Mouse (Mus musculus): ENCODE results near the gene Slc34a1. TPM values are rescaled to one million over a fixed set of nuclear protein-coding genes. Genes with fewer than 3 reads are reported as not detected.

The Slc34a1 gene
- polyA plus RNA-seq, 1 experiment from 2014 or later = not detected

Small RNAs within 50 kb of the gene (microRNA-seq; reads per million reads assigned to microRNA genes)
- gene Mir6943 = not detected

Other genes with a start within 250 kb of the Slc34a1 start
- gene Fgfr4, start 245.5 kb upstream of the Slc34a1 start, polyA plus RNA-seq (2015; fragmentation: Nextera tagmentation; extraction: Ambion mirVana) = 1.1 and 1.9 TPM in 2 replicates
- gene Nsd1, start 188.4 kb upstream of the Slc34a1 start, polyA plus RNA-seq (2015; fragmentation: Nextera tagmentation; extraction: Ambion mirVana) = 58.1 and 62.2 TPM in 2 replicates
- 288 and 299 TPM in 2 replicates for gene Prelid1, start 77.7 kb upstream of the Slc34a1 start, polyA plus RNA-seq (2015; fragmentation: Nextera tagmentation; extraction: Ambion mirVana)
- 89.1 and 97.9 TPM in 2 replicates for gene Rab24, start 76.2 kb upstream of the Slc34a1 start, polyA plus RNA-seq (2015; fragmentation: Nextera tagmentation; extraction: Ambion mirVana)
- gene Mxd3, start 68.4 kb upstream of the Slc34a1 start, polyA plus RNA-seq (2015; fragmentation: Nextera tagmentation; extraction: Ambion mirVana) = 9.7 and 11.2 TPM in 2 replicates
- 56.6 and 59.4 TPM in 2 replicates for gene Lman2, start 35.4 kb upstream of the Slc34a1 start, polyA plus RNA-seq (2015; fragmentation: Nextera tagmentation; extraction: Ambion mirVana)
- 0.13 and 0.87 TPM in 2 replicates for gene Rgs14, start 28.5 kb upstream of the Slc34a1 start, polyA plus RNA-seq (2015; fragmentation: Nextera tagmentation; extraction: Ambion mirVana)
- 0.83 TPM in 1 of 2 replicates, not detected in the other for gene Pfn3, start 17.0 kb downstream of the Slc34a1 start, polyA plus RNA-seq (2015; fragmentation: Nextera tagmentation; extraction: Ambion mirVana)
- 0.25 TPM in 1 of 2 replicates, not detected in the other for gene F12, start 28.6 kb downstream of the Slc34a1 start, polyA plus RNA-seq (2015; fragmentation: Nextera tagmentation; extraction: Ambion mirVana)
- gene Grk6, start 46.9 kb downstream of the Slc34a1 start, polyA plus RNA-seq (2015; fragmentation: Nextera tagmentation; extraction: Ambion mirVana) = 35.7 and 38.5 TPM in 2 replicates
- gene Prr7, start 66.1 kb downstream of the Slc34a1 start, polyA plus RNA-seq (2015; fragmentation: Nextera tagmentation; extraction: Ambion mirVana) = 2.5 and 3.1 TPM in 2 replicates
- gene Dbn1, start 89.9 kb downstream of the Slc34a1 start, polyA plus RNA-seq (2015; fragmentation: Nextera tagmentation; extraction: Ambion mirVana) = 574 and 615 TPM in 2 replicates
- gene Pdlim7, start 115.5 kb downstream of the Slc34a1 start, polyA plus RNA-seq (2015; fragmentation: Nextera tagmentation; extraction: Ambion mirVana) = 155 and 167 TPM in 2 replicates
- gene Dok3, start 131.1 kb downstream of the Slc34a1 start, polyA plus RNA-seq (2015; fragmentation: Nextera tagmentation; extraction: Ambion mirVana) = 4.2 and 4.6 TPM in 2 replicates
- gene Ddx41, start 138.5 kb downstream of the Slc34a1 start, polyA plus RNA-seq (2015; fragmentation: Nextera tagmentation; extraction: Ambion mirVana) = 51.6 and 54.4 TPM in 2 replicates
- 49.9 and 55.4 TPM in 2 replicates for gene Fam193b, start 172.9 kb downstream of the Slc34a1 start, polyA plus RNA-seq (2015; fragmentation: Nextera tagmentation; extraction: Ambion mirVana)
- 99.2 and 106 TPM in 2 replicates for gene Tmed9, start 175.5 kb downstream of the Slc34a1 start, polyA plus RNA-seq (2015; fragmentation: Nextera tagmentation; extraction: Ambion mirVana)
- 44.3 and 48.1 TPM in 2 replicates for gene B4galt7, start 201.7 kb downstream of the Slc34a1 start, polyA plus RNA-seq (2015; fragmentation: Nextera tagmentation; extraction: Ambion mirVana)
- 111 TPM in 2 replicates for gene Caml, start 224.8 kb downstream of the Slc34a1 start, polyA plus RNA-seq (2015; fragmentation: Nextera tagmentation; extraction: Ambion mirVana)
- 27.5 and 27.8 TPM in 2 replicates for gene Ddx46, start 236.8 kb downstream of the Slc34a1 start, polyA plus RNA-seq (2015; fragmentation: Nextera tagmentation; extraction: Ambion mirVana)